Mouse (Mus musculus) heart, postnatal 0 days (tissue): ENCODE data around the gene Akap2.

Experiments used
- CTCF ChIP-seq: IDR thresholded peaks from 2 replicates; pipeline ENCODE4 v1.5.1; 2016; ENCODE audit warnings: antibody characterized with exemption, control low read depth, low read depth
- EP300 ChIP-seq: IDR thresholded peaks from 2 replicates; pipeline ENCODE4 v1.6.1; 2016; ENCODE audit warnings: antibody characterized with exemption, low read depth

DNA sequence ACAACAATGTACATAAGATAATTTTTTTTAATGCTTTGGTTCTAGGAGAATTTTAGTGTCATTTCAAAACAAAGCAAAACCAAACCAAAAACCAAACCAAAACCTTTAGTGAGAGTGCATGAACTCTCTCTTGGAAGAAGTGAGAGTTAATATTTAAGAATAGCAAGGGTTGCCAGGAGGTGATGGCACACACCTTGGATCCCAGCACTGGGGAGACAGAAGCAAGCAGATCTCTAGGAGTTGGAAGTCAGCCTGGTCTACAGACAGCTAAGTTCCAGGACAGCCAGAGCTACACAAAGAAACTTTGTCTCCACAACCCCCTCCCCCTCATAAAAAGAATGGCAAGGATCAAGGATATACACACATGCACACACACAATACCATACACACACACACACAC is 195.6 kb downstream of the Akap2 start:
- TF ChIP-seq CTCF = no peak
- TF ChIP-seq EP300 = no peak
